Mouse (Mus musculus): ENCODE results near the gene Omg.

DNA sequence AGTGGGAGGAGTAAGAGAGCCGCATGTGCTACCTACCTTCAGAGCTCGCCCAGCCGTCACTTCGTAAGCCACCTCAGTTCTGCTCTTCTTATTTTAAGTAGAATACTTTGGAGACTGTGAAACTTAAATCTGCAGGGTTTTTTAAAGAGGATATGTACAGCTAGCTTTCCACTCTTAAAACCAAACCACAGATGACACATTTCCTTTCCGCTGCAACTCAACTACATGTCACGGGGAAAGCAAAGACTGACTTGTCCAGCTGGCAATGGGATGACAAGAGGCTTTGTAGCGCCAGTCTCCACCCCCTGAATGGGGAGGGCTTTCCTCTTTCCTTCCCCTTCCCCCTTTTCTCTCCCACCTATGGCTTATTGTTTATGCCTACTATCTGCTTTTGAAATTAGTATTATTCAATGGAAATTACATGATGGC, 26.5 kb upstream of the Omg start, which contains the start of the genes Evi2 and Evi2a:
- TF ChIP-seq CTCF (IDR thresholded peaks at IDR 0.05; ENCODE audit: insufficient read depth, low read length) (no peak), POLR2A (IDR thresholded peaks at IDR 0.05; ENCODE audit: borderline replicate concordance, extremely low read depth, low read depth, low read length) (no peak)
